Mouse (Mus musculus): ENCODE results near the gene Ccnd2. TPM values are rescaled to one million over a fixed set of nuclear protein-coding genes. Genes with fewer than 3 reads are reported as not detected.
A peak's percentile ranks its signal among the peaks of the same experiment; 100 is the strongest.

The Ccnd2 gene
- polyA plus RNA-seq, 1 experiment = 13.9 TPM

DNA sequence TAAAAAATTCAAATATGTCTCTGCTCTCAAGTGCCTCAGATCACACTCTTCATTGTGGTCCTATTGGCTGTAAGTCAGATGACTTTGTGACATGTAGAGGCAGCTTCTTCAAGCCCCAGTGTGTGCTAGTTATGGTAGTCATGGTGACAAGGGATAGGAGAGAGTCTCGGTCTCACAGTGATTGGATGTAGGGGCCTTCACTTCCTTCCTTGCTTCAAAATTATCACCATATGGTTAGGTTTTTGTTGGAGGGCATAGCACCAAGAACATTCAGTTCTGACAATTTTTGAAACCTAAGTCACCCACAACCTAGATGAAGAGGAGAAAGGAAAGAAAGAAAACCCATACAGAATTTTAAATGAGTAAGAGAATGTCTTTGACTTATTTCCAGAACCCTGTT, 5.3 kb upstream of the Ccnd2 start:
- H3ac ChIP-seq (ENCODE audit: control insufficient read depth, insufficient read length) = no peak overlapping the region
- peaks cover 64% of the 10 kb centered on the region for H3K27me3 ChIP-seq (ENCODE audit: control insufficient read depth, insufficient read depth, insufficient read length)
- no peaks in the 10 kb centered on the region for H3K79me2 ChIP-seq (ENCODE audit: control insufficient read depth, insufficient read depth)
- H3K36me3 ChIP-seq (ENCODE audit: control insufficient read depth, insufficient read depth) = no peaks in the 10 kb centered on the region
- TF ChIP-seq SRF (IDR thresholded peaks at IDR 0.05; ENCODE audit: control insufficient read depth, insufficient read length, low read depth) = no peak
- no peak for TF ChIP-seq MYOD1 (IDR thresholded peaks at IDR 0.05; ENCODE audit: control insufficient read depth in 1 of 3, insufficient read length in 2 of 3, low read depth in 2 of 3)
- TF ChIP-seq USF1 (IDR thresholded peaks at IDR 0.05; ENCODE audit: low read depth) = no peak
- no peak for TF ChIP-seq E2F4 (IDR thresholded peaks at IDR 0.05; ENCODE audit: insufficient read depth)
- TF ChIP-seq CEBPB (IDR thresholded peaks at IDR 0.05; ENCODE audit: insufficient read depth, poor library complexity, severe bottlenecking) = no peak
- TF ChIP-seq TCF12 (IDR thresholded peaks at IDR 0.05; ENCODE audit: insufficient read depth, poor library complexity, severe bottlenecking) = no peak
- no peak for TF ChIP-seq POLR2AphosphoS2 (IDR thresholded peaks at IDR 0.05; ENCODE audit: insufficient read length, low read depth)
- H3K4me3 ChIP-seq = no peak overlapping the region
- H3K4me2 ChIP-seq (ENCODE audit: low read depth) = no peak overlapping the region

DNA sequence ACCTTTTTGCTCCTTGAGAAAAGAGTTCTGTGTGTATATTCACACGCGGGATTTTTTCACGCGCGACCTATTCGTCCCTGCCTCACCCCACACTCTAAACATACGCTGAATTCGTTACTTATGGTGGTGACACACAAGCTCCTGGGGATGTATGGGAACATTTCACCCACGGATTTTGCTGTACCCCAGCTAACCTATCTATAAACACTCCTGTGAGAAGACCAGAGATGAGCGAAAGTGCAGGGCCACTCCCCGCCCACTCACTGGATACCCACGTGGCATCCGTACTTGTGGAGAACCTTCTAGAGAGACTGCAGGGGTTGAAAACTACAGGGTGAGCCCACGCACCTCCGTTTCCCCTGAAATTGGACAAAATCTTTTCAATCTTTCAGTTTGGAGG, 3.5 kb upstream of the Ccnd2 start:
- Histone ChIP-seq H3K4me2 (ENCODE audit: low read depth) (no peak overlapping the region), H3K36me3 (ENCODE audit: control insufficient read depth, insufficient read depth) (no peaks in the 10 kb centered on the region), H3K27me3 (ENCODE audit: control insufficient read depth, insufficient read depth, insufficient read length) (peaks cover 76% of the 10 kb centered on the region), H3ac (ENCODE audit: control insufficient read depth, insufficient read length) (no peak overlapping the region), H3K79me2 (ENCODE audit: control insufficient read depth, insufficient read depth) (no peaks in the 10 kb centered on the region), H3K4me3 (no peak overlapping the region)
- TF ChIP-seq MYOD1 (IDR thresholded peaks at IDR 0.05; ENCODE audit: control insufficient read depth in 1 of 3, insufficient read length in 2 of 3, low read depth in 2 of 3) (no peak), MAX (IDR thresholded peaks at IDR 0.05; ENCODE audit: low read depth) (no peak), USF1 (IDR thresholded peaks at IDR 0.05; ENCODE audit: low read depth) (no peak)

DNA sequence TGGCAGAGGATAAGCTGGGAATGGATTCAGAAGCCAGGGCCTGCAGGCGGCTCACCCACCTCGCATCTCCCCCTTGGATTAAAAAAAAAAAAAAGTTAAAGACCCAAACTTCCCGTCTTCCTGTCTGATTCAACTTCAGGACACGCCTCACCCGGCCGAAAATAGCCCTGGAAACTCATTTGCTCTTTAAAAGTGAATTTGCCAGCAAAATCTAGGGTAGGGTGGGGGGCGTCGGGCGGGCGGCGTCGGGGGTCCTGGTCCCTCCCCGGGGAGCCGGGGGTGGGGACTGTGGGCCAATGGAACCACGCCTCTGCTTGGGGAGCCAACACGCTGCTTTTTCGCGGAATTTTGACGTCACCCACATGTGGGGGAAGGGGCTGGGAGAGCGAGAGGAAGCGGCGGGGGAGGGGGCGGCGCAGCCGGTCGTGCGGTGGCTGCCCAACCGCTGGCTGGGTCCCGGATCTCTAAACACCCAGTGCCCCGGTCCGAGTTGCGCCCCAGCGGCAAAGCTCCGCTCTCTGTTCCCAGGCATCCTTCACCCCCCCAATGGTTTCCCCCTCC, 2.8 kb upstream of the Ccnd2 start:
- no peaks in the 10 kb centered on the region for H3K79me2 ChIP-seq (ENCODE audit: control insufficient read depth, insufficient read depth)
- H3K36me3 ChIP-seq (ENCODE audit: control insufficient read depth, insufficient read depth) = no peaks in the 10 kb centered on the region
- TF ChIP-seq USF1 (IDR thresholded peaks at IDR 0.05; ENCODE audit: low read depth) (no peak), REST (IDR thresholded peaks at IDR 0.05; ENCODE audit: insufficient read depth, insufficient read length) (no peak), SRF (IDR thresholded peaks at IDR 0.05; ENCODE audit: control insufficient read depth, insufficient read length, low read depth) (no peak), E2F4 (IDR thresholded peaks at IDR 0.05; ENCODE audit: insufficient read depth) (no peak), CEBPB (IDR thresholded peaks at IDR 0.05; ENCODE audit: insufficient read depth, poor library complexity, severe bottlenecking) (no peak), POLR2AphosphoS2 (IDR thresholded peaks at IDR 0.05; ENCODE audit: insufficient read length, low read depth) (no peak), MAX (IDR thresholded peaks at IDR 0.05; ENCODE audit: low read depth) (no peak), MYOG (IDR thresholded peaks at IDR 0.05; ENCODE audit: control insufficient read depth in 1 of 3, insufficient read depth in 1 of 3, insufficient read length in 2 of 3, low read depth in 2 of 3) (no peak), POLR2A (IDR thresholded peaks at IDR 0.05; ENCODE audit: insufficient read length, low read depth) (no peak), TCF12 (IDR thresholded peaks at IDR 0.05; ENCODE audit: insufficient read depth, poor library complexity, severe bottlenecking) (no peak)
- H3K4me2 ChIP-seq (ENCODE audit: low read depth) = peak overlapping the region; percentile 5
- H3ac ChIP-seq (ENCODE audit: control insufficient read depth, insufficient read length) = no peak overlapping the region
- peaks cover 77% of the 10 kb centered on the region for H3K27me3 ChIP-seq (ENCODE audit: control insufficient read depth, insufficient read depth, insufficient read length)
- H3K4me3 ChIP-seq = no peak overlapping the region

DNA sequence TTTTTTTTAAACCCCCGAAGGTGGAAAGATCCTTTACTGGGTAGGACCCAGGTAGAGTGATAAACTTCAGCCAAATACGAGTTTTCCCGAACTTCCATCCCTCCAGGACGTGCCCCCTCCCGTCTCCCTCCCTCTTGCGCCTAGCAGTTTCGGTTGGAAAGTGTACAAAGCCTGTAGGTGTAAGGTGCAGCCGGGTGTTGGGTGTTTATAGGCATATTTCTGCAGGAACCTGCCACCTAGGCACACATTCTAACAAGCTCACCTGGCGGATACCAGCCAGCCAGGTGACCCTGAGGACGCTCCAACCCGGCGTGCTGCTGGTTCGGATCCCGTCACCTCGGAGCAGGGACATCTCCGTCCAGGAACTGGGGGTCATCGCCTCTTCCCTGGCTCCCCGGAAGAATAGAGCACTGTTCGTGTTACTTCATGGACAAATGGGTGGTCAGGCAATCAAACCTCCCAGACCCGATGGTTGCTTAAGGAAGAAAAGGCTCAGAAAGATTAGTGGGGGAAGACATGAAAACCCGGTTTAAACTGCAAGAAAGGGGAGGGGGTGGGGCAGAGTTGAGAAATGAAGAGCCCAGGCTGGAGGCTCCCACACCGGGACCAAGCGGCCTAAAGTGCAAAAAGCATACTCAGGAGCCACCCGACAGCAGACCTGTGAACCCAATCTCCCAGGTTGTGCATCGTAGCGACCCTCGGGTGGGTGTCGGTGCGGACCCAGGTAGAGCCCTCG, 2.1 kb upstream of the Ccnd2 start:
- H3K4me3 ChIP-seq = no peak overlapping the region
- no peaks in the 10 kb centered on the region for H3K36me3 ChIP-seq (ENCODE audit: control insufficient read depth, insufficient read depth)
- no peaks in the 10 kb centered on the region for H3K79me2 ChIP-seq (ENCODE audit: control insufficient read depth, insufficient read depth)
- no peak overlapping the region for H3ac ChIP-seq (ENCODE audit: control insufficient read depth, insufficient read length)
- H3K27me3 ChIP-seq (ENCODE audit: control insufficient read depth, insufficient read depth, insufficient read length) = peaks cover 74% of the 10 kb centered on the region
- TF ChIP-seq MAX (IDR thresholded peaks at IDR 0.05; ENCODE audit: low read depth) (no peak), MYOG (IDR thresholded peaks at IDR 0.05; ENCODE audit: control insufficient read depth in 1 of 3, insufficient read depth in 1 of 3, insufficient read length in 2 of 3, low read depth in 2 of 3) (no peak), CEBPB (IDR thresholded peaks at IDR 0.05; ENCODE audit: insufficient read depth, poor library complexity, severe bottlenecking) (no peak), USF1 (IDR thresholded peaks at IDR 0.05; ENCODE audit: low read depth) (no peak), TCF12 (IDR thresholded peaks at IDR 0.05; ENCODE audit: insufficient read depth, poor library complexity, severe bottlenecking) (no peak), TCF3 (IDR thresholded peaks at IDR 0.05; ENCODE audit: insufficient read length, low read depth) (no peak)
- H3K4me2 ChIP-seq (ENCODE audit: low read depth) = peak overlapping the region; percentile 5

DNA sequence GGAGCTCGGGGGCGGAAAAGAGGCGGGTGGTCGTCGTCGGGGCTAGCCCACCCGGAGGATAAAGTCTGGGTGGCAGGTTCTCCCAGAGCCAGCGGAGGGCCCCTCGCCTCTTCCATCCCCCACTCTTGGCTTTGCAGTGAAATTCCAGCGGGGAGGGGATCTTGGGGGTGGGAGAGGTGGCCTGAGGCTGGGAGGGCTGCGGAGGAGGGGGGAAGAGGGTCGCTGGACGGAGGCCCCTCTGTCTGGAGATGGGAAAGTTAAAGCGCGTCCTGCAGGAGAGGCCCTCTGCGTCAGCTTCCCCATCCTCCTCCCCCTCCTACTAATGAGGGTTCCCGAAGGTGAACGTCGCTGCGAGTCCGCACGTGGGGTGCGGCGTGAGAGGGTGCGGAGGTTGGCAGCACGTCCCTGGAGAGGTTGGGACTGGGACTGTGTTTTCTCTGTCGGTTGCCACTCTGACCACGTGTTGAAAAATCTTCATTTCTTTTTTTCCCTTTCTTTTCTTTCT, 1.4 kb upstream of the Ccnd2 start:
- Histone ChIP-seq H3ac (ENCODE audit: control insufficient read depth, insufficient read length) (no peak overlapping the region), H3K27me3 (ENCODE audit: control insufficient read depth, insufficient read depth, insufficient read length) (peaks cover 75% of the 10 kb centered on the region), H3K4me2 (ENCODE audit: low read depth) (no peak overlapping the region), H3K4me3 (no peak overlapping the region), H3K36me3 (ENCODE audit: control insufficient read depth, insufficient read depth) (no peaks in the 10 kb centered on the region), H3K79me2 (ENCODE audit: control insufficient read depth, insufficient read depth) (no peaks in the 10 kb centered on the region)
- no peak for TF ChIP-seq MAX (IDR thresholded peaks at IDR 0.05; ENCODE audit: low read depth)
- no peak for TF ChIP-seq REST (IDR thresholded peaks at IDR 0.05; ENCODE audit: insufficient read depth, insufficient read length)
- TF ChIP-seq SRF (IDR thresholded peaks at IDR 0.05; ENCODE audit: control insufficient read depth, insufficient read length, low read depth) = no peak

All from myocyte (in vitro differentiated cells).